Mouse (Mus musculus) frontal cortex, postnatal 14 days (tissue): ENCODE data around the gene Gm42791.

Experiments
- DNase-seq, 2 experiments: peaks; one replicate each; pipeline ENCODE4 v3.0.0; 2022; ENCODE audit warnings: low spot score in 2 of 2

The Gm42791 gene

GRCm38 (mm10) chr5:148952419-148952818 is 42.5 kb downstream of the Gm42791 start:
- no peak for DNase-seq

- DNase-seq: no peak
Measured at GRCm38 (mm10) chr5:148951360-148951759, 43.6 kb downstream of the Gm42791 start.

- DNase-seq: no peak
Measured at GRCm38 (mm10) chr5:148950064-148950463, 44.9 kb downstream of the Gm42791 start.

GRCm38 (mm10) chr5:148948577-148948976 is 46.4 kb downstream of the Gm42791 start:
- no peak for DNase-seq

- no peak for DNase-seq
Measured at GRCm38 (mm10) chr5:148947412-148947811, 47.5 kb downstream of the Gm42791 start.

GRCm38 (mm10) chr5:148946787-148947186 is 48.2 kb downstream of the Gm42791 start:
- no peak for DNase-seq

- no peak for DNase-seq
Measured at GRCm38 (mm10) chr5:148945735-148946134, 49.2 kb downstream of the Gm42791 start.

- DNase-seq: no peak
Measured at GRCm38 (mm10) chr5:148944024-148944423, 50.9 kb downstream of the Gm42791 start.

- no peak for DNase-seq
Measured at GRCm38 (mm10) chr5:148943444-148943843, 51.5 kb downstream of the Gm42791 start.

- DNase-seq: no peak
Measured at GRCm38 (mm10) chr5:148942957-148943356, 52.0 kb downstream of the Gm42791 start.

GRCm38 (mm10) chr5:148942305-148942704 is 52.6 kb downstream of the Gm42791 start:
- no peak for DNase-seq

- DNase-seq: no peak
Measured at GRCm38 (mm10) chr5:148941867-148942266, 53.1 kb downstream of the Gm42791 start.

- no peak for DNase-seq
Measured at GRCm38 (mm10) chr5:148939948-148940382, 55.0 kb downstream of the Gm42791 start.

- no peak for DNase-seq
Measured at GRCm38 (mm10) chr5:148936516-148936951, 58.4 kb downstream of the Gm42791 start.

- DNase-seq: no peak
Measured at GRCm38 (mm10) chr5:148935871-148936270, 59.1 kb downstream of the Gm42791 start.

GRCm38 (mm10) chr5:148935071-148935821 is 59.7 kb downstream of the Gm42791 start:
- no peak for DNase-seq

GRCm38 (mm10) chr5:148934457-148934856 is 60.5 kb downstream of the Gm42791 start:
- no peak for DNase-seq

GRCm38 (mm10) chr5:148933767-148934166 is 61.2 kb downstream of the Gm42791 start:
- DNase-seq: no peak

GRCm38 (mm10) chr5:148931301-148931700 is 63.6 kb downstream of the Gm42791 start:
- DNase-seq: no peak

- DNase-seq: no peak
Measured at GRCm38 (mm10) chr5:148929116-148929449, 65.9 kb downstream of the Gm42791 start, which contains the start of gene Katnal1. TSS of gene Katnal1 (minus strand) at chr5:148929320.

- peak; percentile 91 to 93 for DNase-seq
Measured at GRCm38 (mm10) chr5:148928382-148929115, 66.4 kb downstream of the Gm42791 start.

GRCm38 (mm10) chr5:148927717-148928223 is 67.2 kb downstream of the Gm42791 start:
- DNase-seq: no peak

- DNase-seq: no peak
Measured at GRCm38 (mm10) chr5:148924586-148924985, 70.4 kb downstream of the Gm42791 start.
